Mouse (Mus musculus): ENCODE results near the gene Cct5.
"Not testable (repeated sequence)": the region's sequence is repeated elsewhere in the genome, so short reads cannot be mapped to it uniquely, and the experiment has no call there.

The Cct5 gene

GRCm38 (mm10) chr15:31601279-31601645 is 342 bp downstream of the Cct5 start:
- no peak for DNase-seq (ENCODE audit: low read depth, low spot score)

GRCm38 (mm10) chr15:31599834-31600233 is 1.8 kb downstream of the Cct5 start:
- DNase-seq (ENCODE audit: low read depth, low spot score) = no peak

- DNase-seq (ENCODE audit: low read depth, low spot score) = no peak
Measured at GRCm38 (mm10) chr15:31595651-31596050, 6.0 kb downstream of the Cct5 start.

GRCm38 (mm10) chr15:31594260-31594659 is 7.3 kb downstream of the Cct5 start:
- peak; percentile 51 for DNase-seq (ENCODE audit: low read depth, low spot score)

GRCm38 (mm10) chr15:31592531-31592930 is 9.1 kb downstream of the Cct5 start:
- no peak for DNase-seq (ENCODE audit: low read depth, low spot score)

- DNase-seq (ENCODE audit: low read depth, low spot score) = no peak
Measured at GRCm38 (mm10) chr15:31590176-31590575, 11.4 kb downstream of the Cct5 start.

- no peak for DNase-seq (ENCODE audit: low read depth, low spot score)
Measured at GRCm38 (mm10) chr15:31588989-31589640, 12.5 kb downstream of the Cct5 start.

- DNase-seq (ENCODE audit: low read depth, low spot score) = no peak
Measured at GRCm38 (mm10) chr15:31587789-31588188, 13.8 kb downstream of the Cct5 start.

- peak; percentile 91 for DNase-seq (ENCODE audit: low read depth, low spot score)
Measured at GRCm38 (mm10) chr15:31586519-31586918, 15.1 kb downstream of the Cct5 start.

- DNase-seq (ENCODE audit: low read depth, low spot score) = no peak
Measured at GRCm38 (mm10) chr15:31586088-31586487, 15.5 kb downstream of the Cct5 start.

GRCm38 (mm10) chr15:31585238-31585637 is 16.4 kb downstream of the Cct5 start:
- DNase-seq (ENCODE audit: low read depth, low spot score) = peak; percentile 78

GRCm38 (mm10) chr15:31583304-31584085 is 18.1 kb downstream of the Cct5 start:
- no peak for DNase-seq (ENCODE audit: low read depth, low spot score)

GRCm38 (mm10) chr15:31581086-31581485 is 20.5 kb downstream of the Cct5 start:
- DNase-seq (ENCODE audit: low read depth, low spot score) = not testable (repeated sequence)

GRCm38 (mm10) chr15:31576076-31576475 is 25.5 kb downstream of the Cct5 start:
- no peak for DNase-seq (ENCODE audit: low read depth, low spot score)

- DNase-seq (ENCODE audit: low read depth, low spot score) = no peak
Measured at GRCm38 (mm10) chr15:31573692-31574091, 27.9 kb downstream of the Cct5 start.

- no peak for DNase-seq (ENCODE audit: low read depth, low spot score)
Measured at GRCm38 (mm10) chr15:31573287-31573686, 28.3 kb downstream of the Cct5 start.

- peak; percentile 78 for DNase-seq (ENCODE audit: low read depth, low spot score)
Measured at GRCm38 (mm10) chr15:31571906-31572722, 29.5 kb downstream of the Cct5 start.

GRCm38 (mm10) chr15:31570959-31571358 is 30.6 kb downstream of the Cct5 start:
- DNase-seq (ENCODE audit: low read depth, low spot score) = no peak

- DNase-seq (ENCODE audit: low read depth, low spot score) = no peak
Measured at GRCm38 (mm10) chr15:31569325-31570022, 32.1 kb downstream of the Cct5 start.

GRCm38 (mm10) chr15:31568581-31568996 is 33.0 kb downstream of the Cct5 start:
- DNase-seq (ENCODE audit: low read depth, low spot score) = no peak

- DNase-seq (ENCODE audit: low read depth, low spot score) = no peak
Measured at GRCm38 (mm10) chr15:31567431-31567830, 34.2 kb downstream of the Cct5 start.

- no peak for DNase-seq (ENCODE audit: low read depth, low spot score)
Measured at GRCm38 (mm10) chr15:31565786-31566185, 35.8 kb downstream of the Cct5 start.

Measured in brain, adult 2 months (tissue).